Mouse (Mus musculus) lung, postnatal 0 days (tissue): ENCODE data around the gene Frs2.

ENCODE experiments used
- CTCF ChIP-seq: IDR thresholded peaks from 2 replicates; pipeline ENCODE4 v1.5.1; 2016; ENCODE audit warnings: antibody characterized with exemption, mild to moderate bottlenecking
- EP300 ChIP-seq: IDR thresholded peaks from 2 replicates; pipeline ENCODE4 v1.6.1; 2016; ENCODE audit warnings: antibody characterized with exemption, mild to moderate bottlenecking, control low read depth

DNA sequence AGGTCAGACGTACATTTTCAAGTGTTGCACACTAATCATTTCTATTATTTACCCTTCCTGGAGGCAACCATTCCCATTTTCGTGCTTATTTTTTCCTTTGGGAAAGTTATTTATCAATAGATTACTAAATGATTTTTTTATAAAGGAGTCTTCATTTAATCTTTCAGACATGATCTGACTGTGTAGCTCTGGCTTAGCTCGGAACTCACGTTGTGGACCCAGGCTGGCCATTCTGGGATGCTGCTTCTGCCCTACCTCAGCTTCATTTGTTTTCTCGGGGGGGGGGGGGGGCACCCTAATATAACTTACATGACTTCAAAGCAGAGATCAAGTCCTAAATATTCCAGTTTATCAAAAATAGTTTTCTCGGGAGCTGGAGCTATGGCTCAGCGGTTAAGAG lies 84.3 kb downstream of the Frs2 start:
- TF ChIP-seq CTCF (no peak), EP300 (no peak)
